In the genomic region with DNA sequence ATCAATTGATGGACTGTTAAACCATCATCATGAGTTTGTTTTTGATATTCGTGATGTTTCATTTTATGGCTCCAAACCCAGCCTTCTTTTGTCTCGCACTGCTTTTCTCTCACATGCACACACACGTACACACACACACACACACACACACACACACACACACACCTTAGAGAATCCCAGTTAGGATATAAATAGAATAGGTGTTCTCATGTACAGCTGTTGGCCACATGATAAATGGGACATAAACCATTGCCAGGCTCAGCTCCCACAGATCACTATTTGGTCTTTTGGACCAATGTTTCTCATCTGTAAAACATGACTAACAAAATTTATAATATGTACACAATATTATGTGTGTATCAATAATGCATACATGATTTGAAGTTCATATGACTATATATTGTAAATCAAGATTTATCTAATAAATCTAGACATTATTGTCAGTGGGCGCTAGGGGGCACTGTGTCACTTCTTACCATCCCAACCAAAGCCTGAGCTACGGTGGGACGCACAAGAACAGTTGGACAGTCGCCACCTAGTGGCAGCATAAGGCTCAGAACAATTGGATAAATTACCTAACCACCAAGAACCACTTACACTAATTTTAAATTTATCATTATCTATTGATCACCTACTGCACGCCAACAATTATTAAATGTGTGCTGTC, we compare ENCODE assay signal across 8 mouse cellular contexts.
A peak's percentile ranks its signal among the peaks of the same experiment; 100 is the strongest.
DNase-seq lines count a peak whose midpoint lies in the region; ATAC-seq and TF ChIP-seq lines count a peak whose summit lies in the region.

No protein-coding gene starts in this region.

- no peaks in the 10 kb centered on the region for H3K27me3 ChIP-seq in neural tube, embryonic 15.5 days (replicated peaks)
- H3K27me3 ChIP-seq in midbrain, embryonic 15.5 days (replicated peaks) = no peaks in the 10 kb centered on the region

- no peak for TF ChIP-seq POLR2A in cortical plate, adult 2 months (IDR thresholded peaks at IDR 0.05; ENCODE audit: extremely low read depth, insufficient read depth, low read length)

- no peak for ATAC-seq in neural tube, embryonic 15.5 days (ENCODE audit: low FRiP score)
- ATAC-seq in midbrain, embryonic 15.5 days (replicated peaks) = peak; percentile 60; the same call in 1 of the 2 replicates

- no peak overlapping the region for H3K9ac ChIP-seq in neural tube, embryonic 15.5 days (replicated peaks)
- no peak overlapping the region for H3K9ac ChIP-seq in midbrain, embryonic 15.5 days

- peak; percentile 75 for DNase-seq in neural tube, embryonic 10.5 days (ENCODE audit: extremely low spot score, low spot score)
- peak; percentile 45 for DNase-seq in gastrocnemius, postnatal 25 days
- peak; percentile 77 for DNase-seq in kidney, adult 18-20 months
- peak; percentile 55 to 60 for DNase-seq in left cerebral cortex, postnatal 36 days (ENCODE audit: low spot score in 2 of 2)
- peak; percentile 48 to 86 for DNase-seq in spleen, postnatal 10 days (ENCODE audit: low spot score in 2 of 2)

- H3K4me2 ChIP-seq in neural tube, embryonic 15.5 days = no peak overlapping the region
- H3K4me2 ChIP-seq in midbrain, embryonic 15.5 days = no peak overlapping the region

- H3K36me3 ChIP-seq in neural tube, embryonic 15.5 days = no peaks in the 10 kb centered on the region
- no peaks in the 10 kb centered on the region for H3K36me3 ChIP-seq in midbrain, embryonic 15.5 days (replicated peaks)

- intact Hi-C loops in left cerebral cortex, postnatal 36 days (cut with DNase I) = loop anchor here (5.0 kb wide), 1 partner anchor 180 kb away; no protein-coding TSS in a partner anchor

- 33% methylated on average over 8 of the region's 8 CpGs for WGBS in neural tube, embryonic 15.5 days
- WGBS in midbrain, embryonic 15.5 days = 29% methylated on average over 8 of the region's 8 CpGs

- no peak overlapping the region for H3K27ac ChIP-seq in neural tube, embryonic 15.5 days (replicated peaks)
- H3K27ac ChIP-seq in cortical plate, adult 2 months (ENCODE audit: insufficient read depth, low read length) = no peak overlapping the region
- H3K27ac ChIP-seq in midbrain, embryonic 15.5 days = no peak overlapping the region

- H3K4me1 ChIP-seq in neural tube, embryonic 15.5 days = no peaks in the 10 kb centered on the region
- H3K4me1 ChIP-seq in cortical plate, adult 2 months (ENCODE audit: control insufficient read depth, insufficient read depth, low read length) = no peaks in the 10 kb centered on the region
- no peaks in the 10 kb centered on the region for H3K4me1 ChIP-seq in midbrain, embryonic 15.5 days

- TF ChIP-seq CTCF in cortical plate, adult 2 months (IDR thresholded peaks at IDR 0.05; ENCODE audit: extremely low read depth, insufficient read depth, low read length) = peak; percentile 94

- H3K9me3 ChIP-seq in neural tube, embryonic 15.5 days (replicated peaks) = no peaks in the 10 kb centered on the region
- H3K9me3 ChIP-seq in midbrain, embryonic 15.5 days = no peaks in the 10 kb centered on the region

- no peak overlapping the region for H3K4me3 ChIP-seq in neural tube, embryonic 15.5 days (replicated peaks)
- H3K4me3 ChIP-seq in cortical plate, adult 2 months (ENCODE audit: insufficient read depth, low read length) = no peak overlapping the region
- H3K4me3 ChIP-seq in midbrain, embryonic 15.5 days = no peak overlapping the region
